ENCODE assay signal across 10 mouse cellular contexts in genomic region chrX:136067201-136067991, GRCm38 (mm10). TPM values are rescaled to one million over a fixed set of nuclear protein-coding genes. Genes with fewer than 3 reads are reported as not detected.
A peak's percentile ranks its signal among the peaks of the same experiment; 100 is the strongest.
DNase-seq lines count a peak whose midpoint lies in the region; ATAC-seq and TF ChIP-seq lines count a peak whose summit lies in the region.
"Not testable (repeated sequence)": the region's sequence is repeated elsewhere in the genome, so short reads cannot be mapped to it uniquely, and the experiment has no call there.
"Had no signal": no experiment of that assay in that cellular context is flagged by ENCODE, and none has a peak within 500 bp of the region (broad histone marks: within the 10 kb centered on the region; RNA-seq: fewer than 3 reads in every experiment).

No protein-coding gene starts in this region.

- not testable (repeated sequence) for TF ChIP-seq EP300 in liver, postnatal 0 days (IDR thresholded peaks at IDR 0.05; ENCODE audit: low read depth)

- 27% methylated on average over 20 of the region's 48 CpGs for WGBS in forebrain, embryonic 15.5 days
- 17% methylated on average over 18 of the region's 48 CpGs for WGBS in hindbrain, embryonic 15.5 days
- 17% methylated on average over 2 of the region's 48 CpGs for WGBS in liver, postnatal 0 days (ENCODE audit: insufficient replicate concordance)
- WGBS in neural tube, embryonic 14.5 days, result 14% methylated on average over 10 of the region's 48 CpGs

- H3K4me2 ChIP-seq in forebrain, embryonic 15.5 days (replicated peaks), result peak overlapping the region; percentile 44
- H3K4me2 ChIP-seq in hindbrain, embryonic 15.5 days, result peak overlapping the region; percentile 55
- H3K4me2 ChIP-seq in liver, postnatal 0 days (ENCODE audit: low read depth, low read length), result peak overlapping the region; percentile 42
- H3K4me2 ChIP-seq in neural tube, embryonic 14.5 days (ENCODE audit: low read depth, low read length), result peak overlapping the region; percentile 48

- peak overlapping the region; percentile 54 for H3K9ac ChIP-seq in forebrain, embryonic 15.5 days (replicated peaks)
- peak overlapping the region; percentile 55 for H3K9ac ChIP-seq in hindbrain, embryonic 15.5 days
- H3K9ac ChIP-seq in liver, postnatal 0 days (replicated peaks), result not testable (repeated sequence)
- peak overlapping the region; percentile 47 for H3K9ac ChIP-seq in neural tube, embryonic 14.5 days (replicated peaks; ENCODE audit: low read depth, low read length)

- TF ChIP-seq CTCF in liver, postnatal 0 days (IDR thresholded peaks at IDR 0.05; ENCODE audit: low read depth), result not testable (repeated sequence)

- H3K4me1 ChIP-seq in forebrain, embryonic 15.5 days, result peaks cover 11% of the 10 kb centered on the region
- not testable (repeated sequence) for H3K4me1 ChIP-seq in hindbrain, embryonic 15.5 days (replicated peaks); liver, postnatal 0 days (ENCODE audit: insufficient read depth); neural tube, embryonic 14.5 days (ENCODE audit: control insufficient read depth, insufficient read depth, low read length)

- peak; percentile 80 for ATAC-seq in forebrain, embryonic 15.5 days (replicated peaks)
- peak; percentile 88 for ATAC-seq in hindbrain, embryonic 15.5 days (ENCODE audit: low FRiP score, low read depth)
- ATAC-seq in liver, postnatal 0 days, result peak; percentile 40
- peak; percentile 84 for ATAC-seq in neural tube, embryonic 14.5 days (ENCODE audit: low read depth)

- peak overlapping the region; percentile 87 for H3K27ac ChIP-seq in forebrain, embryonic 15.5 days (replicated peaks)
- H3K27ac ChIP-seq in hindbrain, embryonic 15.5 days (replicated peaks), result peak overlapping the region; percentile 85
- H3K27ac ChIP-seq in liver, postnatal 0 days (ENCODE audit: low read depth), result not testable (repeated sequence)
- peak overlapping the region; percentile 77 for H3K27ac ChIP-seq in neural tube, embryonic 14.5 days (ENCODE audit: low read depth, low read length)

- H3K36me3 ChIP-seq in forebrain, embryonic 15.5 days; hindbrain, embryonic 15.5 days; liver, postnatal 0 days (replicated peaks; ENCODE audit: insufficient read depth, low read length); neural tube, embryonic 14.5 days (ENCODE audit: control insufficient read depth, insufficient read depth, low read length): not testable (repeated sequence)

- not testable (repeated sequence) for H3K9me3 ChIP-seq in forebrain, embryonic 15.5 days; hindbrain, embryonic 15.5 days; liver, postnatal 0 days (ENCODE audit: low read length); neural tube, embryonic 14.5 days (ENCODE audit: control insufficient read depth, low read length)

- DNase-seq in WW6 (ENCODE audit: low read depth, low spot score), result peak; percentile 11
- peak; percentile 49 to 55 for DNase-seq in cerebellum, postnatal 25 days
- DNase-seq in layer of hippocampus, postnatal 25 days (ENCODE audit: extremely low spot score in 1 of 2, low spot score in 1 of 2), result peak; percentile 8 to 12
- peak; percentile 13 for DNase-seq in liver, postnatal 0 days
- DNase-seq in thymus, postnatal 14 days, result peak; percentile 8

- not testable (repeated sequence) for H3K27me3 ChIP-seq in forebrain, embryonic 15.5 days; hindbrain, embryonic 15.5 days; liver, postnatal 0 days (ENCODE audit: insufficient read depth, low read length); neural tube, embryonic 14.5 days (ENCODE audit: control insufficient read depth, insufficient read depth, low read length)

- peak overlapping the region; percentile 49 for H3K4me3 ChIP-seq in forebrain, embryonic 15.5 days
- peak overlapping the region; percentile 45 for H3K4me3 ChIP-seq in hindbrain, embryonic 15.5 days
- H3K4me3 ChIP-seq in liver, postnatal 0 days (ENCODE audit: low read depth, low read length), result peak overlapping the region; percentile 34
- H3K4me3 ChIP-seq in neural tube, embryonic 14.5 days (ENCODE audit: low read depth, low read length), result peak overlapping the region; percentile 39

RNA-seq across cellular contexts. Expression of gene Bex2, which starts 0.6 kb away (rescaled TPM):
- polyA plus RNA-seq in forebrain, embryonic 15.5 days (2015; fragmentation: Nextera tagmentation; extraction: Ambion mirVana), result 618 and 628 TPM in 2 replicates
- 704 and 736 TPM in 2 replicates for polyA plus RNA-seq in hindbrain, embryonic 15.5 days (2015; fragmentation: Nextera tagmentation; extraction: Ambion mirVana)
- total RNA-seq in layer of hippocampus, postnatal 25 days (2021), result 100 to 1,000 TPM; 365 to 377 TPM
- 141 and 149 TPM in 2 replicates for polyA plus RNA-seq in liver, postnatal 0 days (2015; fragmentation: Nextera tagmentation; extraction: Ambion mirVana)
- 610 and 698 TPM in 2 replicates for polyA plus RNA-seq in neural tube, embryonic 14.5 days (2014; fragmentation: Nextera tagmentation; extraction: Ambion mirVana)
- total RNA-seq: heart, adult 18-20 months had no signal

RNA-seq across cellular contexts. Expression of gene Nxf3, which starts 17.7 kb away (rescaled TPM):
- polyA plus RNA-seq in forebrain, embryonic 15.5 days (2015; fragmentation: Nextera tagmentation; extraction: Ambion mirVana), result not detected in 2 replicates
- polyA plus RNA-seq in hindbrain, embryonic 15.5 days (2015; fragmentation: Nextera tagmentation; extraction: Ambion mirVana), result not detected in 2 replicates
- not detected for total RNA-seq in layer of hippocampus, postnatal 25 days (2021)
- 0.07 and 0.09 TPM in 2 replicates for polyA plus RNA-seq in liver, postnatal 0 days (2015; fragmentation: Nextera tagmentation; extraction: Ambion mirVana)
- 0.08 TPM in 1 of 2 replicates, not detected in the other for polyA plus RNA-seq in neural tube, embryonic 14.5 days (2014; fragmentation: Nextera tagmentation; extraction: Ambion mirVana)
- total RNA-seq: heart, adult 18-20 months had no signal
- polyA plus RNA-seq: large intestine, adult 2 months had no signal

RNA-seq across cellular contexts. Expression of gene Arxes1, which starts 34.2 kb away (rescaled TPM):
- 78.1 and 90.4 TPM in 2 replicates for polyA plus RNA-seq in forebrain, embryonic 15.5 days (2015; fragmentation: Nextera tagmentation; extraction: Ambion mirVana)
- polyA plus RNA-seq in hindbrain, embryonic 15.5 days (2015; fragmentation: Nextera tagmentation; extraction: Ambion mirVana), result 138 and 141 TPM in 2 replicates
- 10 to 100 TPM; 40.7 to 46.9 TPM for total RNA-seq in layer of hippocampus, postnatal 25 days (2021)
- 3.8 and 4.4 TPM in 2 replicates for polyA plus RNA-seq in liver, postnatal 0 days (2015; fragmentation: Nextera tagmentation; extraction: Ambion mirVana)
- polyA plus RNA-seq in neural tube, embryonic 14.5 days (2014; fragmentation: Nextera tagmentation; extraction: Ambion mirVana), result 145 and 160 TPM in 2 replicates

Comparison
In these comparisons a context has a peak if more than half of its experiments do, and no peak if none do; other contexts are left out.
1. RNA of gene Arxes1, which starts 34.2 kb away (polyA plus RNA-seq): 145 to 160 TPM in neural tube, embryonic 14.5 days, 138 to 141 TPM in hindbrain, embryonic 15.5 days and 78.1 to 90.4 TPM in forebrain, embryonic 15.5 days; 3.8 to 4.4 TPM in liver, postnatal 0 days; every median in the first group is over 10 times any median in the second.
2. Peak in every context shown above with its lines, with median percentiles within 50 percentile points of each other: DNase-seq, ATAC-seq, H3K4me2 ChIP-seq and H3K4me3 ChIP-seq.